Mouse (Mus musculus): Measurements from ENCODE around the gene Diablo. TPM values are rescaled to one million over a fixed set of nuclear protein-coding genes. Genes with fewer than 3 reads are reported as not detected.

The Diablo gene
- 101 and 120 TPM in 2 replicates for polyA plus RNA-seq (2014; fragmentation: Nextera tagmentation; extraction: Ambion mirVana)

- peak within 1 kb of the TSS; percentile 97 for H3K4me3 ChIP-seq (replicated peaks; ENCODE audit: low read depth, low read length)
- peaks cover 27% of the 10 kb centered on the region for H3K36me3 ChIP-seq (ENCODE audit: control insufficient read depth, insufficient read depth, low read length)
- H3K27ac ChIP-seq (replicated peaks; ENCODE audit: low read depth, low read length), result peak within 1 kb of the TSS; percentile 83
- H3K9me3 ChIP-seq (ENCODE audit: control insufficient read depth, low read length), result no peaks in the 10 kb centered on the region
- peak within 1 kb of the TSS; percentile 73 for H3K9ac ChIP-seq (replicated peaks; ENCODE audit: low read length)
- DNase-seq (peak; percentile 100), ATAC-seq (ENCODE audit: low FRiP score, low TSS enrichment) (peak; percentile 98)
- WGBS, result under 1% methylated on average over 82 of the region's 82 CpGs
- H3K27me3 ChIP-seq (ENCODE audit: control insufficient read depth, insufficient read depth, low read length), result no peaks in the 10 kb centered on the region
- peaks cover 7% of the 10 kb centered on the region; the same call in 1 of the 2 replicates for H3K4me1 ChIP-seq (ENCODE audit: control insufficient read depth, insufficient read depth, low read length)
- peak within 1 kb of the TSS; percentile 94 for H3K4me2 ChIP-seq (ENCODE audit: low read length)
Observed at GRCm38 (mm10) chr5:123523692-123524392, at the start of gene Diablo. Gene Diablo, minus strand, starts transcription at chr5:123524176.

GRCm38 (mm10) chr5:123573362-123573761 lies 49.4 kb upstream of the Diablo start:
- Histone ChIP-seq H3K4me2 (ENCODE audit: low read length) (peak overlapping the region; percentile 86), H3K4me3 (replicated peaks; ENCODE audit: low read depth, low read length) (peak overlapping the region; percentile 98), H3K36me3 (ENCODE audit: control insufficient read depth, insufficient read depth, low read length) (peaks cover 39% of the 10 kb centered on the region), H3K4me1 (ENCODE audit: control insufficient read depth, insufficient read depth, low read length) (peaks cover 5% of the 10 kb centered on the region; the same call in 1 of the 2 replicates), H3K27me3 (ENCODE audit: control insufficient read depth, insufficient read depth, low read length) (no peaks in the 10 kb centered on the region), H3K9ac (replicated peaks; ENCODE audit: low read length) (no peak overlapping the region), H3K27ac (replicated peaks; ENCODE audit: low read depth, low read length) (no peak overlapping the region), H3K9me3 (ENCODE audit: control insufficient read depth, low read length) (no peaks in the 10 kb centered on the region)
- 63% methylated on average over 8 of the region's 8 CpGs for WGBS
- ATAC-seq (ENCODE audit: low FRiP score, low TSS enrichment) (0 out of 2 replicates have a peak, but pooled peaks have one; percentile 24), DNase-seq (no peak)

DNA sequence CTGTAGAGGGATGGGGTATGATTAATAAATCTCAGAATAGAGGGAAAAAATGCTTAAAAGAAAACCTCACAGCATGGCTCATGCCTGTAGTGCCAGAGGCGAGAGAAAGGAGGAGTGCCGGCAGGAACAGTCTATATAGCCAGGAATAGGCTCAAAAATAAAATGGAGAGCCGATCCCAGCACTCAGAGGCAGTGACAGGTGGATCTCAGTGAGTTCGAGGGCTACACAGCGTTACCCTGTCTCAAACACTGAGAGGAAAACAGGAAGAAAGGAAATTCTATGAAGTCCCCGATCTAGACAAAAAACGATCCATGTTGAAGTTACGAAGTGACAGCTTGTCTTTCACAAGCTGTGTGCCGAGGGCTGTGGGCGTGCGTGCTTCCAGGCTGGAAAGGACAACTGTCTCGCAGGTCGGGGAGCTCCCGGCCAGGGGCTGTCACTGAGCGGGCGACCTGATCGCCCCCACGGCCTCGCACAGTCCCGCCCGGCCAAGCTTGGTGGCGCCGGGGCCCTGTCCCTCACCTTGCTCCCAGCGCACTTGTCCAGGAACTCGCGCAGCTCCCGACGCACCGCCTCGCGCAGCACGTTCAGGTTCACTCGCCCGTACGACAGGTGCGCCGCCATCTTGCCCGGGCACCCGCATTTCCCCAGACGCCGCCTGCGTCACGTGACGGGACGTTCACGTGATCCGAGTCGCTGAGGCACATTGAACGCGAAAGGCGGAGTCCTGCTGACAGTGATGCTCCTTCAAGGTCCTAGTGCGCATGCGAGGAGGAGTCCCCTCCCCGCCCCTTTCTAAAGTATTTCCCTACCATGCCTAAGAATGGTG lies 48.6 kb upstream of the Diablo start, which contains the start of gene Vps33a:
Gene Vps33a, minus strand, starts transcription at position 682 of the 830 bp plus-strand sequence.
- Histone ChIP-seq H3K27me3 (ENCODE audit: control insufficient read depth, insufficient read depth, low read length) (no peaks in the 10 kb centered on the region), H3K4me2 (ENCODE audit: low read length) (peak within 1 kb of the TSS; percentile 86), H3K4me3 (replicated peaks; ENCODE audit: low read depth, low read length) (peak within 1 kb of the TSS; percentile 98), H3K27ac (replicated peaks; ENCODE audit: low read depth, low read length) (peak within 1 kb of the TSS; percentile 84), H3K9me3 (ENCODE audit: control insufficient read depth, low read length) (no peaks in the 10 kb centered on the region), H3K36me3 (ENCODE audit: control insufficient read depth, insufficient read depth, low read length) (peaks cover 38% of the 10 kb centered on the region), H3K4me1 (ENCODE audit: control insufficient read depth, insufficient read depth, low read length) (peaks cover 5% of the 10 kb centered on the region; the same call in 1 of the 2 replicates), H3K9ac (replicated peaks; ENCODE audit: low read length) (peak within 1 kb of the TSS; percentile 80)
- WGBS, result under 1% methylated on average over 54 of the region's 54 CpGs
- peak; percentile 100 for DNase-seq
- peak; percentile 92 for ATAC-seq (ENCODE audit: low FRiP score, low TSS enrichment)

DNA sequence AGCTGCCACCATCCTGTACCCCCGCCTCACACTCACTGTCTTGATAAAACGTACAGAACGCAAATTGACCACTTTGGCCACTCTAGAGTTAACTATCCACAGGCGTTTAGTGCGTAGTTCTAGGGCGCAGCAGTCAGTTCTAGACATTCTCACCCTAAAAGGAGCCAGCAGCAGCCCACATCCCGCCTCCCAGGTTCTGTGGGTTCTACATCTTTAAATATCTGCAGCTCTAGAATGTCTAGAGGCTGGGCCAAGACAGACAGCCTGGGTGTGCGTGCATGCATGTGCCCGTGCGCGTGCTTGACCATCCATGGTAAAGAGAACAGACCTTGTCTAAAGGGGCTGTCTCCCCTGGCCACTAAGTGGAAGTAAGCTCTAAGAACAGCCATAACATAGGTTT lies 37.2 kb upstream of the Diablo start:
- Histone ChIP-seq H3K4me1 (ENCODE audit: control insufficient read depth, insufficient read depth, low read length) (no peaks in the 10 kb centered on the region), H3K36me3 (ENCODE audit: control insufficient read depth, insufficient read depth, low read length) (peaks cover 94% of the 10 kb centered on the region), H3K4me2 (ENCODE audit: low read length) (no peak overlapping the region), H3K27ac (replicated peaks; ENCODE audit: low read depth, low read length) (no peak overlapping the region), H3K9me3 (ENCODE audit: control insufficient read depth, low read length) (no peaks in the 10 kb centered on the region), H3K4me3 (replicated peaks; ENCODE audit: low read depth, low read length) (no peak overlapping the region), H3K27me3 (ENCODE audit: control insufficient read depth, insufficient read depth, low read length) (no peaks in the 10 kb centered on the region), H3K9ac (replicated peaks; ENCODE audit: low read length) (no peak overlapping the region)
- WGBS, result 95% methylated on average over 11 of the region's 11 CpGs
- no peak for DNase-seq
- ATAC-seq (ENCODE audit: low FRiP score, low TSS enrichment), result no peak

- Histone ChIP-seq H3K9ac (replicated peaks; ENCODE audit: low read length) (no peak overlapping the region), H3K4me1 (ENCODE audit: control insufficient read depth, insufficient read depth, low read length) (no peaks in the 10 kb centered on the region), H3K27ac (replicated peaks; ENCODE audit: low read depth, low read length) (no peak overlapping the region), H3K27me3 (ENCODE audit: control insufficient read depth, insufficient read depth, low read length) (no peaks in the 10 kb centered on the region), H3K4me3 (replicated peaks; ENCODE audit: low read depth, low read length) (no peak overlapping the region), H3K4me2 (ENCODE audit: low read length) (no peak overlapping the region), H3K9me3 (ENCODE audit: control insufficient read depth, low read length) (no peaks in the 10 kb centered on the region), H3K36me3 (ENCODE audit: control insufficient read depth, insufficient read depth, low read length) (peaks cover 92% of the 10 kb centered on the region)
- ATAC-seq (ENCODE audit: low FRiP score, low TSS enrichment) (no peak), DNase-seq (no peak)
- WGBS, result 95% methylated on average over 8 of the region's 8 CpGs
Observed at GRCm38 (mm10) chr5:123559588-123559987, 35.6 kb upstream of the Diablo start.

GRCm38 (mm10) chr5:123556451-123556850 lies 32.5 kb upstream of the Diablo start:
- Histone ChIP-seq H3K9ac (replicated peaks; ENCODE audit: low read length) (no peak overlapping the region), H3K4me1 (ENCODE audit: control insufficient read depth, insufficient read depth, low read length) (no peaks in the 10 kb centered on the region), H3K9me3 (ENCODE audit: control insufficient read depth, low read length) (no peaks in the 10 kb centered on the region), H3K4me2 (ENCODE audit: low read length) (no peak overlapping the region), H3K36me3 (ENCODE audit: control insufficient read depth, insufficient read depth, low read length) (peaks cover 64% of the 10 kb centered on the region), H3K27me3 (ENCODE audit: control insufficient read depth, insufficient read depth, low read length) (no peaks in the 10 kb centered on the region), H3K27ac (replicated peaks; ENCODE audit: low read depth, low read length) (no peak overlapping the region), H3K4me3 (replicated peaks; ENCODE audit: low read depth, low read length) (no peak overlapping the region)
- 80% methylated on average over 2 of the region's 2 CpGs for WGBS
- DNase-seq, result peak; percentile 30
- no peak for ATAC-seq (ENCODE audit: low FRiP score, low TSS enrichment)

GRCm38 (mm10) chr5:123555693-123556092 lies 31.7 kb upstream of the Diablo start:
- no peak for DNase-seq
- no peak overlapping the region for H3K27ac ChIP-seq (replicated peaks; ENCODE audit: low read depth, low read length)
- H3K36me3 ChIP-seq (ENCODE audit: control insufficient read depth, insufficient read depth, low read length), result peaks cover 58% of the 10 kb centered on the region
- no peaks in the 10 kb centered on the region for H3K4me1 ChIP-seq (ENCODE audit: control insufficient read depth, insufficient read depth, low read length)
- H3K4me3 ChIP-seq (replicated peaks; ENCODE audit: low read depth, low read length), result no peak overlapping the region
- H3K4me2 ChIP-seq (ENCODE audit: low read length), result no peak overlapping the region
- no peak overlapping the region for H3K9ac ChIP-seq (replicated peaks; ENCODE audit: low read length)
- no peaks in the 10 kb centered on the region for H3K27me3 ChIP-seq (ENCODE audit: control insufficient read depth, insufficient read depth, low read length)
- no peak for ATAC-seq (ENCODE audit: low FRiP score, low TSS enrichment)
- 89% methylated on average over 7 of the region's 7 CpGs for WGBS
- no peaks in the 10 kb centered on the region for H3K9me3 ChIP-seq (ENCODE audit: control insufficient read depth, low read length)

DNA sequence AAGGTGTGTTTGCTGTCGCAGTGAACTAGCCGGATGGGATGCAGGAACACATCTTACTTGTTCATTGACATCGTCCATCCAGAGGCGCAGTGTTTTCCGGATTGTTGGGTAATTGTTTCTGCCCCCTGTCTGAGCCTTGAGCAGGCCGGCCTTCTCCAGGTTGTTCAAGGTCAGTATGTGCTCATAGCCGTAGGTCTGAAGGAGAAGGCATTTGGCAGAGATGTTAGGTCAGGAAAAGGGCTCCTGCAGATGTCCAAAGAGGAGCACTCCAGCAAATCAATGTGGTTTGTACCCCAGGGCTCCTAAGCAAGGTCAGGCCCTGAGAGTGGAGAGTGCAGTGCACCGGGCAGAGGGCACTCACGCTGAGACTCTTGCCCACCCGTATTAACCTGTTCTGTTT lies 9.8 kb upstream of the Diablo start:
- no peak for ATAC-seq (ENCODE audit: low FRiP score, low TSS enrichment)
- Histone ChIP-seq H3K4me3 (replicated peaks; ENCODE audit: low read depth, low read length) (no peak overlapping the region), H3K36me3 (ENCODE audit: control insufficient read depth, insufficient read depth, low read length) (peaks cover 86% of the 10 kb centered on the region), H3K27ac (replicated peaks; ENCODE audit: low read depth, low read length) (no peak overlapping the region), H3K9me3 (ENCODE audit: control insufficient read depth, low read length) (no peaks in the 10 kb centered on the region), H3K4me2 (ENCODE audit: low read length) (no peak overlapping the region), H3K4me1 (ENCODE audit: control insufficient read depth, insufficient read depth, low read length) (no peaks in the 10 kb centered on the region), H3K9ac (replicated peaks; ENCODE audit: low read length) (no peak overlapping the region), H3K27me3 (ENCODE audit: control insufficient read depth, insufficient read depth, low read length) (no peaks in the 10 kb centered on the region)
- no peak for DNase-seq
- WGBS, result 96% methylated on average over 10 of the region's 10 CpGs
